Mouse (Mus musculus): ENCODE data around the gene Gm11549. TPM values are rescaled to one million over a fixed set of nuclear protein-coding genes. Genes with fewer than 3 reads are reported as not detected.
A peak's percentile ranks its signal among the peaks of the same experiment; 100 is the strongest.

Gm11549 gene
- polyA plus RNA-seq (2017; shearing (Covaris generic)), result not detected

GRCm38 (mm10) chr3:36521073-36522060, at the start of gene Gm11549:
Gm11549 (minus strand) TSS chr3:36521813.
- ATAC-seq, result no peak

- ATAC-seq, result no peak
Observed at GRCm38 (mm10) chr3:36569836-36570235, 48.2 kb upstream of the Gm11549 start.

- no peak for ATAC-seq
Observed at GRCm38 (mm10) chr3:36563666-36564065, 42.1 kb upstream of the Gm11549 start.

- ATAC-seq, result no peak
Observed at GRCm38 (mm10) chr3:36559606-36560005, 38.0 kb upstream of the Gm11549 start.

- ATAC-seq, result no peak
Observed at GRCm38 (mm10) chr3:36557601-36558000, 36.0 kb upstream of the Gm11549 start.

- peak; percentile 83 for ATAC-seq
Observed at GRCm38 (mm10) chr3:36552406-36553047, 30.9 kb upstream of the Gm11549 start, which contains the start of gene Exosc9. Exosc9 (plus strand) TSS chr3:36552606.

- peak; percentile 81 for ATAC-seq
Observed at GRCm38 (mm10) chr3:36551851-36552384, 30.3 kb upstream of the Gm11549 start.

- ATAC-seq, result no peak
Observed at GRCm38 (mm10) chr3:36551343-36551742, 29.7 kb upstream of the Gm11549 start.

GRCm38 (mm10) chr3:36544961-36545360, 23.3 kb upstream of the Gm11549 start:
- ATAC-seq, result no peak

- ATAC-seq, result no peak
Observed at GRCm38 (mm10) chr3:36541399-36541798, 19.8 kb upstream of the Gm11549 start.

- no peak for ATAC-seq
Observed at GRCm38 (mm10) chr3:36540756-36541155, 19.1 kb upstream of the Gm11549 start.

GRCm38 (mm10) chr3:36537701-36538470, 16.3 kb upstream of the Gm11549 start:
- ATAC-seq, result no peak

GRCm38 (mm10) chr3:36536041-36536440, 14.4 kb upstream of the Gm11549 start:
- no peak for ATAC-seq

- ATAC-seq, result no peak
Observed at GRCm38 (mm10) chr3:36533201-36533672, 11.6 kb upstream of the Gm11549 start.

GRCm38 (mm10) chr3:36532738-36533137, 11.1 kb upstream of the Gm11549 start:
- ATAC-seq, result no peak

GRCm38 (mm10) chr3:36531979-36532542, 10.4 kb upstream of the Gm11549 start:
- peak; percentile 62 for ATAC-seq

- ATAC-seq, result no peak
Observed at GRCm38 (mm10) chr3:36531242-36531641, 9.6 kb upstream of the Gm11549 start.

- ATAC-seq, result no peak
Observed at GRCm38 (mm10) chr3:36530781-36531180, 9.2 kb upstream of the Gm11549 start.

- ATAC-seq, result no peak
Observed at GRCm38 (mm10) chr3:36530345-36530744, 8.7 kb upstream of the Gm11549 start.

- ATAC-seq, result no peak
Observed at GRCm38 (mm10) chr3:36524466-36524865, 2.9 kb upstream of the Gm11549 start.

GRCm38 (mm10) chr3:36522137-36522536, 524 bp upstream of the Gm11549 start:
- no peak for ATAC-seq

GRCm38 (mm10) chr3:36516196-36516595, 5.4 kb downstream of the Gm11549 start:
- ATAC-seq, result no peak
